Mouse (Mus musculus) neural tube, embryonic 14.5 days (tissue): ENCODE data around the gene Unc119. TPM values are rescaled to one million over a fixed set of nuclear protein-coding genes. Genes with fewer than 3 reads are reported as not detected.

Source experiments
- ATAC-seq: fragments of 200-750 bp; cut with Nextera tagmentation; 2 replicates; pipeline ENCODE4 v1.8.0; 2017; ENCODE audit warnings: low read depth, mild to moderate bottlenecking, moderate TSS enrichment, moderate library complexity
- H3K27ac ChIP-seq: fragments of 300-500 bp; sonication (generic); 2 replicates; pipeline ENCODE4 v1.5.1; 2014; ENCODE audit warnings: low read depth, mild to moderate bottlenecking, control low read depth, low read length, moderate library complexity, mixed read lengths
- H3K27me3 ChIP-seq: fragments of 300-500 bp; sonication (generic); 2 replicates; pipeline ENCODE4 v1.6.1; 2014; ENCODE audit warnings: low read length; ENCODE audit not compliant: control insufficient read depth, insufficient read depth
- H3K36me3 ChIP-seq: fragments of 300-500 bp; sonication (generic); 2 replicates; pipeline ENCODE4 v1.6.1; 2014; ENCODE audit warnings: low read length, mixed read lengths; ENCODE audit not compliant: control insufficient read depth, insufficient read depth
- H3K4me1 ChIP-seq: fragments of 300-500 bp; sonication (generic); 2 replicates; pipeline ENCODE4 v1.6.1; 2014; ENCODE audit warnings: low read length; ENCODE audit not compliant: control insufficient read depth, insufficient read depth
- H3K4me2 ChIP-seq: fragments of 300-500 bp; sonication (generic); 2 replicates; pipeline ENCODE4 v1.6.1; 2014; ENCODE audit warnings: mild to moderate bottlenecking, low read depth, low read length, control low read depth
- H3K4me3 ChIP-seq: fragments of 300-500 bp; sonication (generic); 2 replicates; pipeline ENCODE4 v1.5.1; 2014; ENCODE audit warnings: low read depth, low read length, control low read depth, mixed read lengths
- H3K9ac ChIP-seq: fragments of 300-500 bp; sonication (generic); replicated peaks from 2 replicates; pipeline ENCODE4 v1.6.1; 2014; ENCODE audit warnings: low read depth, mild to moderate bottlenecking, control low read depth, low read length, mixed read lengths
- H3K9me3 ChIP-seq: fragments of 300-500 bp; sonication (generic); 2 replicates; pipeline ENCODE4 v1.6.1; 2016; ENCODE audit warnings: low read length; ENCODE audit not compliant: control insufficient read depth
- WGBS: fragments of 180-500 bp; shearing (Covaris S2); extraction: QIAGEN DNeasy Blood & Tissue Kit; methylation state at CpG from one replicate; pipeline ENCODE4 v1.1.7; 2014; 5-methylcytosine and 5-hydroxymethylcytosine counted together
- polyA plus RNA-seq: library from polyadenylated mRNA; unstranded; fragments of >200 nt; fragmentation: Nextera tagmentation; extraction: Ambion mirVana; gene quantifications from 2 replicates; pipeline ENCODE4 v1.2.1, GENCODE M21; 2014

The Unc119 gene
- polyA plus RNA-seq, 1 experiment from 2014 or later: 91.5 TPM

GRCm38 (mm10) chr11:78377549-78378159, 34.4 kb downstream of the Unc119 start:
- no peak overlapping the region for H3K4me2 ChIP-seq
- 26% methylated on average over 10 of the region's 12 CpGs for WGBS
- no peaks in the 10 kb centered on the region for H3K9me3 ChIP-seq
- H3K9ac ChIP-seq: no peak overlapping the region
- H3K27ac ChIP-seq: no peak overlapping the region
- H3K4me1 ChIP-seq: no peaks in the 10 kb centered on the region
- no peaks in the 10 kb centered on the region for H3K27me3 ChIP-seq
- no peak for ATAC-seq
- H3K4me3 ChIP-seq: no peak overlapping the region
- no peaks in the 10 kb centered on the region for H3K36me3 ChIP-seq

DNA sequence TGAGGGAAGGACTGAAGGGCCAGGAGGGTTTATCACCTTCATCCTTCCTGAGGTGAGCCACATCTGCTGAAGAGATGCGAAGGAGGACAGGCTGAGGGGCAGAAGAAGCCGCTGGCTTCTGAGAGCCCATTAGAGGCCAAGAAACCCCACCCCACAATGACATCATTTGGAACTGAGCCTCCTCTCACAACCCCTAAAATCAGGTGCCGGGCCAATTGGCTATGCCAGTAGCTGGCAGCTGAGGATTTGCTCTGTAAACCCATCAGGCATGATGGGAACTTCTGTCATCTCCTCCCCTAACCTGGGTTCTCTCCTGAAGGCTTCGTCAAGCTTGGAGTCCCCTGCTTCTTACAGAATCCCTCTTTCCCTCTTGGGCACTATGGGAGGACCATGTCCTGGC, 37.1 kb downstream of the Unc119 start:
- no peak overlapping the region for H3K9ac ChIP-seq

GRCm38 (mm10) chr11:78380996-78381395, 37.7 kb downstream of the Unc119 start:
- H3K4me2 ChIP-seq: no peak overlapping the region
- H3K9me3 ChIP-seq: no peaks in the 10 kb centered on the region
- no peak overlapping the region for H3K27ac ChIP-seq
- H3K27me3 ChIP-seq: no peaks in the 10 kb centered on the region
- H3K4me1 ChIP-seq: no peaks in the 10 kb centered on the region
- H3K9ac ChIP-seq: no peak overlapping the region
- no peak overlapping the region for H3K4me3 ChIP-seq
- no peaks in the 10 kb centered on the region for H3K36me3 ChIP-seq
- WGBS: 81% methylated on average over 3 of the region's 3 CpGs
- ATAC-seq: no peak

More for the DNA sequence above, 37.1 kb downstream of the Unc119 start:
- no peak overlapping the region for H3K4me2 ChIP-seq
- H3K4me1 ChIP-seq: no peaks in the 10 kb centered on the region
- no peaks in the 10 kb centered on the region for H3K36me3 ChIP-seq
- no peaks in the 10 kb centered on the region for H3K27me3 ChIP-seq
- H3K4me3 ChIP-seq: no peak overlapping the region
- no peaks in the 10 kb centered on the region for H3K9me3 ChIP-seq
- 77% methylated on average over 4 of the region's 4 CpGs for WGBS
- ATAC-seq: no peak
- H3K27ac ChIP-seq: no peak overlapping the region

DNA sequence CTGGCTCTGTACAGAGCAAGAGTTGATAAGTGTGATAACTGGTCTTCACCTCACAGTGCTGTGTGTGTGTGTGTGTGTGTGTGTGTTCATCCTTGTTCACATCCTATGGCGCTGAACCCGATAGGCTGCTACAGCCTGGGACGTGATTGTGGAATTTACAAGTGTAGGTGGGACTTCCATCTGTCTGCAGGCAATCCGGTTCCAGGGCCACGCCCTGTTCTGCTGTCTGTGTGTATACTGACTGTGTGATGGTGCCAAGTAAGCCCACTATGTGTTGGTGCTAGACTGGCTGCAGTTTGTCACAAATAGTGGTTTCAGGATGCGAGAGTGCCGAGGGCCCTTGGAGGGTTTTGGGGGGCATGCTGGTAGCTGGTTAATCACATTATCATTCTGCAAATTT, 39.0 kb downstream of the Unc119 start:
- WGBS: 81% methylated on average over 7 of the region's 7 CpGs
- Histone ChIP-seq H3K4me1 (no peaks in the 10 kb centered on the region), H3K9ac (no peak overlapping the region), H3K4me3 (no peak overlapping the region), H3K4me2 (no peak overlapping the region), H3K36me3 (no peaks in the 10 kb centered on the region), H3K27me3 (no peaks in the 10 kb centered on the region), H3K27ac (no peak overlapping the region), H3K9me3 (no peaks in the 10 kb centered on the region)
- ATAC-seq: no peak

DNA sequence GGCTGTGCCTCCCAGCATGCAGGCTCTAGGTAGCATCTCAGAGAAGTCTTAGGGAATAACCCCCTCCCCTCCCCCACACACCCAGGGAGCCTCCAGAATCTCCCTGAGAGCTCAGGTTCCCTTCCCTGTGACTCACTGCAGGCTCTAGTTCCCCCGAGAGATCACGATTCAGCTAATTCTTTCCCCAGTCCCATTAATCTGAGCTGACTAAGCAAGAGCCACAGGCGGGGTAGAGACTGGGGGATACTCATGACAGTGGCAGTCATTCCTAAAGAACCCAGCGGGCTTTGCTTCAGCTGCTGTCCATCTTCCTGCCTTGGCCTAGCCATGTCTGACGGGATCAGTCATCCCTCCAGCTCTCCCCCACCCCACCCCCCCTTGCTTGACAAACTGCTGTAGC, 39.4 kb downstream of the Unc119 start:
- no peaks in the 10 kb centered on the region for H3K9me3 ChIP-seq
- no peaks in the 10 kb centered on the region for H3K4me1 ChIP-seq
- H3K4me3 ChIP-seq: no peak overlapping the region
- no peak overlapping the region for H3K27ac ChIP-seq
- H3K4me2 ChIP-seq: no peak overlapping the region
- WGBS: 47% methylated on average over 5 of the region's 5 CpGs
- H3K9ac ChIP-seq: no peak overlapping the region
- no peak for ATAC-seq
- H3K36me3 ChIP-seq: no peaks in the 10 kb centered on the region
- H3K27me3 ChIP-seq: no peaks in the 10 kb centered on the region

DNA sequence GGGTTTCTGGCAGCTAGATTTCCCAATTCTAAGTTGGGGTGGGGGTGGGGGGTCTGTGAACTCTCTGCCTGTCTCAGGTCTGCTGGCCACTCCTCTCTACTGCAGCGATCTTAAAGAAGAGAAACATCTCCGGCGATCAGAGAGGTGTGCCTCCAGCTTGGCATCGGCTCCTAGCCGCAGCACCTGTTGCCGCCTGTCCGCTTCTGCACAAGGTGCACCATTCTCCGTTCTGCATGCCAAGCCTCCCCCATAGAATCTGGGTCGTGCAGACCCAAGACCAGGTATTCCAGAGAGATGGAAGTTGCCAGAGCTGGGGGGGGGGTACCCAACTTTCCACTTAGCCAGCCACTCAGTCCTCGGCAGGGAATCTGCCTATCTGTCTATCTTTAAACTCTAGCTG, 42.5 kb downstream of the Unc119 start:
- 89% methylated on average over 10 of the region's 10 CpGs for WGBS
- H3K27me3 ChIP-seq: no peaks in the 10 kb centered on the region
- H3K4me2 ChIP-seq: no peak overlapping the region
- H3K4me1 ChIP-seq: no peaks in the 10 kb centered on the region
- no peak overlapping the region for H3K27ac ChIP-seq
- no peak overlapping the region for H3K4me3 ChIP-seq
- H3K9ac ChIP-seq: no peak overlapping the region
- no peaks in the 10 kb centered on the region for H3K9me3 ChIP-seq
- no peaks in the 10 kb centered on the region for H3K36me3 ChIP-seq
- ATAC-seq: no peak

DNA sequence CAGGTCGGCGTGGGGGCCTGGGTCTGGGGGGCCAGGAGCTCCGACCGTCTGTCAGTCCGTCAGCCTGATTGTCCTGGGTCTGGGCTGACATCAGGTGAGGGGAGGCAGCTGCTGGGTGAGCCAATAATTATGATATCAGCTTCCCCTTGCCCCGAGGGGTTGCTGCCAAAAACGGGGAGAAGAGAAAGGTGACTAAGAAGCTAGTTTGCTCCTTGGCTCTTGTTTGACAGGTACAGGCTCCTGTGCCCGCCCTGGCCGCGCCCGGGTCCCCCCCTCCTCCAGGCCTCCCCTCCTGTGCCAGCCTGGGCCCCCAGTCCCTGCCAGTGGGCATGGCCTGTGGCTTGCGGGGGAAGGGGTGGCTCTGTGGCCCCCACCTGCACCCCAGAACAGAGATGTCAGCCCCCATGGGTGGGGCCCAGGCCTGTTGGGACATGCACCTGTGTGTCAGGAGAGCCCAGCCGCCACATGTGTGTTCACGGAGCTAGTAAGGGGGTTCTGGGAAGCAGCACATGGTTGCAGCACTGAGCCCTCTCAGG, 43.3 kb downstream of the Unc119 start, which contains the start of gene Foxn1:
TSS of gene Foxn1 (minus strand) at position 51 of the 536 bp plus-strand sequence.
- Histone ChIP-seq H3K4me2 (no peak within 1 kb of the TSS), H3K36me3 (no peaks in the 10 kb centered on the region), H3K27ac (no peak within 1 kb of the TSS), H3K4me1 (no peaks in the 10 kb centered on the region), H3K9me3 (no peaks in the 10 kb centered on the region), H3K9ac (no peak within 1 kb of the TSS), H3K27me3 (no peaks in the 10 kb centered on the region), H3K4me3 (no peak within 1 kb of the TSS)
- WGBS: 88% methylated on average over 14 of the region's 14 CpGs
- no peak for ATAC-seq

DNA sequence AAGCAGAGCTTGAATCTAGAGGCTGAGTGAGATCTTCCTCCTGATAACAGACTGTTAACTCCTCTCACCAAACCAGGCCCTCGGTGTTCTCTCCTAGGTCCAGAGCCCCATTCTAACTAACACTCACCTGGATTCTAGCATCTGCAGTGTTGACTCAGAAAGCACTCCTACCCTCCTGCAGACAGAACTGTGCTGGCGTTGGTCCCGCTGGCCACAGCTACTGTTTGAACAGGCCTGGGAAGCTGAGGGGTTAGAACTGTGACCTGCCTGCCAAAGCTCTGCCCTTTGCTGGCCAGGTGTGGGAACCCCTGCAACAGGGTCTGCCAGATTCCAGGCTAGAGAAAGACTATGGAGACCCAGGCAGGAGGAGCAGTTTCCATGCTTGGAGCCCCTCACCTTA, 49.4 kb downstream of the Unc119 start:
- ATAC-seq: no peak
- Histone ChIP-seq H3K36me3 (no peaks in the 10 kb centered on the region), H3K9ac (no peak overlapping the region), H3K4me3 (no peak overlapping the region), H3K9me3 (no peaks in the 10 kb centered on the region), H3K4me1 (0 out of 2 replicates have a peak, but pooled peaks cover 4% of the 10 kb centered on the region), H3K4me2 (no peak overlapping the region), H3K27ac (no peak overlapping the region), H3K27me3 (no peaks in the 10 kb centered on the region)
- WGBS: 86% methylated on average over 3 of the region's 3 CpGs

DNA sequence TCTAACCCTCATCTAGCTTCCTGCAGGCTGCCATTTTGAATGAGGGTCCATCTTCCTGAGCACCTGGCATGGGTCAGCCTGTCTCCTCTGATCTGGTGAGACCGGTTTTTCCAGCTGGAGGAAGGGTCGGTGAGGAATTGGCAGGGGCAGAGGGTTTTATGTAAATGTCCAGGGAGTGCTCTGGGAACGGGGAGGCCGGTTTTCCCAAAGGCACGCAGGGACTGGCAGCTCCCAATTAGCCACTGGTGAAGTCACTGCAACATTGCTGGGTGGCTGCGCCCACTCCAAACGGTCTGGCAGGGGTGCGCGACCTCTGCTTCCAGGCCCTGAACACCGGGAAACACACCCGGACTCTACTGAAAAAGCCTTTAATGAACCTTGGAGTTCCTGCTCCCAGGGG, 53.7 kb downstream of the Unc119 start:
- Histone ChIP-seq H3K4me2 (peak overlapping the region; percentile 43; the same call in 1 of the 2 replicates), H3K36me3 (no peaks in the 10 kb centered on the region), H3K27ac (no peak overlapping the region), H3K4me3 (0 out of 2 replicates have a peak overlapping the region, but pooled peaks have one; percentile 4), H3K27me3 (no peaks in the 10 kb centered on the region), H3K4me1 (0 out of 2 replicates have a peak, but pooled peaks cover 4% of the 10 kb centered on the region), H3K9me3 (no peaks in the 10 kb centered on the region), H3K9ac (peak overlapping the region; percentile 21; the same call in 1 of the 2 replicates)
- ATAC-seq: no peak
- WGBS: 48% methylated on average over 11 of the region's 11 CpGs
